Mouse (Mus musculus) telencephalon, adult 2 months (tissue): Measurements from ENCODE around the gene Bcas2.
"Not testable (repeated sequence)": the region's sequence is repeated elsewhere in the genome, so short reads cannot be mapped to it uniquely, and the experiment has no call there.

Experiments used
- DNase-seq: peaks from one replicate; pipeline ENCODE4 v3.0.0-alpha.2; 2011; ENCODE audit warnings: low read depth, low spot score

Bcas2 gene

DNA sequence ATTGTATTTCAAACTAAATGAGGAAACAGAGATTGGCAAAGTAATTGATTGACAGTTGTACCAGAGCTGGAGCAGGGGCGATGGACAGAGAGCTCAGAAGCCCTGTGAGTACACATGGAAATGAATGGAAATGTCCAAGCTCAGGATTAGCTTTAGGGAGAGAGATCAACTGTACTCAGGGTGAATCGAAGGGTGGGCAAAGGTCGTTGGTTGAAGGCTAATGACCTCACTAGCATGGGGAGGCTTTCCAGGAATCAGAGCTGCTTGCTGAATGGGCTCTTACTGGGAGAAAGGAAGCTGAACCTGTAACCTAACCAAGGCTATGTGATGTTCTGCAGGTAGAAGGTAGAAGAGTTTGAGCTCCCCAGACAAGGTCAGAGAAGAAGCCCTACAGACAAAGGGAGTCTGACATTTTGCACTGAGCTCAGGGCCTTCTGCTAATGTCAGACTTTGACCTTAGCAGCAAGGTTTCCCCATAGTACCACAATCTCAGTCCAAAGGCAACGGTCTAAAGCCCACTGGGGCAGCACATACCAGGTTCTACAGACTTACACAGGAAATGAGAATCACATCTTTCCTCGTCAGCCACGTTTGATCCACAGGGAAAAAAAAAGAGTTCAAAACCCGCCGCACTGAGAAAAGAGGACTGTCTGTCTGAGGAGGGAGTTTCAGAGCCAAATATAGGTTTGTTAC is 43.3 kb downstream of the Bcas2 start:
- no peak for DNase-seq

DNA sequence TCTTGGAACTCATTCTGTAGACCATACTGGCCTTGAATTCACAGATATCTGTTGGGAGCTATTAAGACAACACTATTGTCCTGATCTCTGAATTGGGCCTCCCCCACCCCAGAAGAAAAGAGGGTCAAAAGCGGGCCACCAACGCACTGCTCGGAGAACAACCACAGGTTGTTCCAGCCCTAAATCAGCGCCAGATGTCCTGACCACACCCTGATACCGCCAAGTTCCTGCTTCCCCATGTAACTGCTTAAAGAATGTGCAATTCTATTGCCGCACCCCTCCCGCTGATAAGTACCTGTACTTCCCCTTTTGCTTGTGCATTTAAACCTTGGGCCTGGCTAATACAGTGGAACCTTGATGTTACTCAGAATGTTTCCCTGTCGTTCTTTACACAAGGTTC is 43.9 kb downstream of the Bcas2 start:
- DNase-seq: not testable (repeated sequence)

DNA sequence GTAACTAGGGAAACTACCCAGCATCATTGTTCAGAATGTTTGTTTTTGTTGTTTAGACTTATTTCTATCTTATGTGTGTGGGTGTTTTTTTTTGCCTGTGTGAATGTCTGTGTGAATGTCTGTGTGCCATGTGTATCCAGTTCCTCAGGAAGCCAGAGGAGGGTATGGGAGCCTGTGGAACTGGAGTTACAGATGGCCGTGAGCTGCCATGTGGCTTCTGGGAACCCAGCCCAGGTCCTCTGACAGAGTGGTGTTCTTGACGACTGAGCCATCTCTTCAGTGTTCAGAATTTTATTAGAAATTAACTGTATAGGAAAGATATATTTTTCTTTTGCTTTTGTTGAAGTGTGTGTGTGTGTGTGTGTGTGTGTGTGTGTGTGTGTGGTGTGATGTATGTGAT is 50.0 kb downstream of the Bcas2 start:
- DNase-seq: peak; percentile 17

- no peak for DNase-seq
Observed at GRCm38 (mm10) chr3:103223752-103224151, 52.3 kb downstream of the Bcas2 start.

GRCm38 (mm10) chr3:103224231-103224765 is 52.8 kb downstream of the Bcas2 start:
- DNase-seq: no peak

DNA sequence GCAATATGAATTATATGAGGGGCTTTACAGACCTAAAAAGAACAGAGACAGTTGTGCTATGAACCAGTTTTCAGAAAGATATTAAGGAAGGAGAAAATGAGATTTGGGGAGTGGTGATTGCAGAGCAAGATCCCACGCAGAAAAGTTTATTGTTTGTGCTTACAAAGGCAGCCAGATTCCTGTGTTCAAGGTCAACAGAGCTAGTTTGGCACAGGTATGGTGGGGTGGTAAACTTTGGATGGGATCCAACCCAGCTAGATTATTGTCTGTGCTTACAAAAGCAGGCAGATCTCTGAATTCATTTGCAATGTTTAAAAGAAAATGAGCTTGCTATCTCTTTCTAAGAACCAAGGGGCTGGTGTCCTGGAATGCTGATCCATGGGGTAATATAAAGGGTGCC is 56.3 kb downstream of the Bcas2 start:
- DNase-seq: no peak
